Mouse (Mus musculus): ENCODE measurements around the gene Asb5. TPM values are rescaled to one million over a fixed set of nuclear protein-coding genes. Genes with fewer than 3 reads are reported as not detected.
A peak's percentile ranks its signal among the peaks of the same experiment; 100 is the strongest.

The Asb5 gene
- polyA plus RNA-seq, 1 experiment from 2014 or later, result 6.8 TPM

GRCm38 (mm10) chr8:54554921-54555320 lies 25.5 kb downstream of the Asb5 start:
- no peak overlapping the region for H3K27ac ChIP-seq (ENCODE audit: low read depth, low read length)
- no peaks in the 10 kb centered on the region for H3K9me3 ChIP-seq (replicated peaks; ENCODE audit: control insufficient read depth, low read length)
- H3K4me2 ChIP-seq, result no peak overlapping the region
- H3K4me3 ChIP-seq (ENCODE audit: low read depth, low read length), result no peak overlapping the region
- ATAC-seq (replicated peaks; ENCODE audit: insufficient number of reproducible peaks, low FRiP score, low TSS enrichment), result no peak
- H3K9ac ChIP-seq (ENCODE audit: low read depth, low read length), result no peak overlapping the region
- H3K4me1 ChIP-seq (ENCODE audit: control insufficient read depth, insufficient read depth, low read length), result no peaks in the 10 kb centered on the region
- no peaks in the 10 kb centered on the region for H3K27me3 ChIP-seq (ENCODE audit: control insufficient read depth, insufficient read depth, low read length)
- no peaks in the 10 kb centered on the region for H3K36me3 ChIP-seq (ENCODE audit: control insufficient read depth, insufficient read depth, low read length)
- 77% methylated on average over 2 of the region's 2 CpGs for WGBS (ENCODE audit: insufficient replicate concordance)

DNA sequence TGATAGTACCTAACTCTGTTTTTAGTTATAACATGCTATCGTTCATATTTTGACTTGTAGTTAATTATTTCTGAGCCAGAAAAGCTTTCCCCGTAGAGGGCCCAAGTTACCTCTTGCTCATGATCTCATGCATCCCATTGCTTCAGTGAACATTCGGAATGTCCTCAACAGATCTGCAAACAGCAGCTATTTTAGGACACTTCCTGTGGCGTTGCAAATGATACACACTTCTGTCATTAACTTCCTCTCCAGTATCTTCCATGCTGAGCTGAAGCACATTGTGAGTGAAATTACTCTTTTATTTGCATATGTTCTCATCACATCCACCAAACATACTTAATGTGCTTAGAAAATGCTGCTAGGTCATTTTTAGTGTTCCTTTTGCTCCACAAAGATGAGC lies 32.8 kb downstream of the Asb5 start:
- Histone ChIP-seq H3K27me3 (ENCODE audit: control insufficient read depth, insufficient read depth, low read length) (no peaks in the 10 kb centered on the region), H3K9ac (ENCODE audit: low read depth, low read length) (no peak overlapping the region), H3K36me3 (ENCODE audit: control insufficient read depth, insufficient read depth, low read length) (no peaks in the 10 kb centered on the region), H3K9me3 (replicated peaks; ENCODE audit: control insufficient read depth, low read length) (no peaks in the 10 kb centered on the region), H3K4me1 (ENCODE audit: control insufficient read depth, insufficient read depth, low read length) (peaks cover 5% of the 10 kb centered on the region; the same call in 1 of the 2 replicates), H3K27ac (ENCODE audit: low read depth, low read length) (no peak overlapping the region), H3K4me2 (no peak overlapping the region), H3K4me3 (ENCODE audit: low read depth, low read length) (no peak overlapping the region)
- no peak for ATAC-seq (replicated peaks; ENCODE audit: insufficient number of reproducible peaks, low FRiP score, low TSS enrichment)
- WGBS (ENCODE audit: insufficient replicate concordance), result 52% methylated on average over 4 of the region's 4 CpGs

DNA sequence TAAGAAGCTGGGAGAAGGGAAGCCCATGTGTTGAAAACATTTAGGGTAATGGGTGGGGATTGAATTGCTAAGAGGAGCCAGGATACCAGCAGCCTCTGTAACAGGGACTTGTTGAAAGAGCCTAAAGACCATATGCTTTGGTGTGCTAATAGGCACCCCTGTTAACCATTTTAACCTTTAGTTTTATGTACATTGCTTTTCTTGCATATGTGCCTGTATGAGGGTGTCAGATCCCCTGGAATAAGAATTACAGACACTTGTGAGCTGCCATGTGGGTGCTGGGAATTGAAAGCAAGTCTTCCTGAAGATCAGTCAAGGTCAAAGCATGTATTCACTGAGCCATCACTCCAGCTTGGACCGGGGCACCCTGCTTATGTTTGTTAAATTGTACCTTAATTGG lies 35.8 kb downstream of the Asb5 start:
- ATAC-seq (replicated peaks; ENCODE audit: insufficient number of reproducible peaks, low FRiP score, low TSS enrichment), result no peak

GRCm38 (mm10) chr8:54565603-54566260 lies 36.4 kb downstream of the Asb5 start:
- peaks cover 5% of the 10 kb centered on the region; the same call in 1 of the 2 replicates for H3K4me1 ChIP-seq (ENCODE audit: control insufficient read depth, insufficient read depth, low read length)
- H3K27ac ChIP-seq (ENCODE audit: low read depth, low read length), result no peak overlapping the region
- H3K36me3 ChIP-seq (ENCODE audit: control insufficient read depth, insufficient read depth, low read length), result no peaks in the 10 kb centered on the region
- no peaks in the 10 kb centered on the region for H3K27me3 ChIP-seq (ENCODE audit: control insufficient read depth, insufficient read depth, low read length)
- no peak overlapping the region for H3K9ac ChIP-seq (ENCODE audit: low read depth, low read length)
- 81% methylated on average over 7 of the region's 7 CpGs for WGBS (ENCODE audit: insufficient replicate concordance)
- no peaks in the 10 kb centered on the region for H3K9me3 ChIP-seq (replicated peaks; ENCODE audit: control insufficient read depth, low read length)
- no peak; the same call in 1 of the 2 replicates for ATAC-seq (replicated peaks; ENCODE audit: insufficient number of reproducible peaks, low FRiP score, low TSS enrichment)
- no peak overlapping the region for H3K4me3 ChIP-seq (ENCODE audit: low read depth, low read length)
- H3K4me2 ChIP-seq, result no peak overlapping the region

More for the DNA sequence above, 35.8 kb downstream of the Asb5 start:
- Histone ChIP-seq H3K4me2 (no peak overlapping the region), H3K4me1 (ENCODE audit: control insufficient read depth, insufficient read depth, low read length) (peaks cover 5% of the 10 kb centered on the region; the same call in 1 of the 2 replicates), H3K36me3 (ENCODE audit: control insufficient read depth, insufficient read depth, low read length) (no peaks in the 10 kb centered on the region), H3K27ac (ENCODE audit: low read depth, low read length) (no peak overlapping the region), H3K9ac (ENCODE audit: low read depth, low read length) (no peak overlapping the region), H3K4me3 (ENCODE audit: low read depth, low read length) (no peak overlapping the region), H3K9me3 (replicated peaks; ENCODE audit: control insufficient read depth, low read length) (no peaks in the 10 kb centered on the region), H3K27me3 (ENCODE audit: control insufficient read depth, insufficient read depth, low read length) (no peaks in the 10 kb centered on the region)
- 82% methylated on average over 1 of the region's 1 CpGs for WGBS (ENCODE audit: insufficient replicate concordance)

- Histone ChIP-seq H3K27me3 (ENCODE audit: control insufficient read depth, insufficient read depth, low read length) (no peaks in the 10 kb centered on the region), H3K27ac (ENCODE audit: low read depth, low read length) (no peak overlapping the region), H3K36me3 (ENCODE audit: control insufficient read depth, insufficient read depth, low read length) (no peaks in the 10 kb centered on the region), H3K4me3 (ENCODE audit: low read depth, low read length) (no peak overlapping the region), H3K4me2 (no peak overlapping the region), H3K9ac (ENCODE audit: low read depth, low read length) (no peak overlapping the region), H3K4me1 (ENCODE audit: control insufficient read depth, insufficient read depth, low read length) (peaks cover 1% of the 10 kb centered on the region; the same call in 1 of the 2 replicates), H3K9me3 (replicated peaks; ENCODE audit: control insufficient read depth, low read length) (no peaks in the 10 kb centered on the region)
- no peak for ATAC-seq (replicated peaks; ENCODE audit: insufficient number of reproducible peaks, low FRiP score, low TSS enrichment)
- 44% methylated on average over 2 of the region's 2 CpGs for WGBS (ENCODE audit: insufficient replicate concordance)
These were observed 37.8 kb downstream of the Asb5 start for GRCm38 (mm10) chr8:54567168-54567567.

DNA sequence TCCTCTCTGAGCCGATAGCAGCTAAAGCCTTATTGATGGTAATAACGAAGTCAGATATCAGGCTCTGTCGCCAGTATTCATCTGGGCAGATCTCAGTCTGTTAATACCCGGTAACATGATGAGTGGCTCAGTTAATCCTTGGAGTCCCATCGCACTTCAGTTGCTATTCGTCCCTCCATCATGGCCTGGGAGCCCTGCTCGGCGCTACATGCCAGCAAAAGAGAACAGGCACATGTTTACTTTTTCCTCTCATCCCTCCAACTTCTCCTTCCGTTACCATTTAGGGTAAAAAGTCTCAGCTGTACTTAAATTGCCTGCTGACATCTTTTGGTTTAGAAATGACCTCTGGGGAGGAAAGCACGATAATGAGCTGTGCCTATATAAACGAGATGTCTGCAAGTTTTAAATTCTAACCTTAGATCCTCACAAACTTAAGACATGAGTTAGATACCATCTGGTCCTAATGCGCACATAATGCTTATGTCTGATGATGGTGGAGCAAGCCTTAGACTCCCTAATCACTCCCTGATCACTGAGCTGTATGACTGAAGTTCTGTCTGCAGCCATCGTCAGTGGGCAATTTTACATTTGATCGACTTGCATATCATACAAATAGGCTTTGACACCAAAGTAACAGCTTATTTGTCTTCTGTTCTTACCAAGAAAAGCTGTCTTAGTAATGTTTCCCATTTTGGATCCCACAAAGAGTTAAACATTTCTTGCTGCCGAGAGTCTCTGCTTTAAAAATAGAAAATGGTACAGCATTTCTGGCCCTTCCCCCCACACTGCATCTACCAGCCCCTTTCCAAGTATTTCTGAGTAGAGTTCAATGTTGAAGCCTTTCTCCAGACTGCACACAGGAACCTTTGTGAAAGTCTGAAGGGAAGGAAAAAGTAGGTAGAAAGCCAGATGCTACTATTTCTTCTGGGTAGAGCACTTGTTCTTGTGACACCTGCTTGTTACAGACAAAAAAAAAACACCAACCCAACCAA lies 41.5 kb downstream of the Asb5 start:
- 63% methylated on average over 15 of the region's 15 CpGs for WGBS (ENCODE audit: insufficient replicate concordance)
- Histone ChIP-seq H3K9ac (ENCODE audit: low read depth, low read length) (no peak overlapping the region), H3K4me1 (ENCODE audit: control insufficient read depth, insufficient read depth, low read length) (no peaks in the 10 kb centered on the region), H3K36me3 (ENCODE audit: control insufficient read depth, insufficient read depth, low read length) (no peaks in the 10 kb centered on the region), H3K4me2 (0 out of 2 replicates have a peak overlapping the region, but pooled peaks have one; percentile 6), H3K27ac (ENCODE audit: low read depth, low read length) (peak overlapping the region; percentile 50; the same call in 1 of the 2 replicates), H3K9me3 (replicated peaks; ENCODE audit: control insufficient read depth, low read length) (no peaks in the 10 kb centered on the region), H3K27me3 (ENCODE audit: control insufficient read depth, insufficient read depth, low read length) (no peaks in the 10 kb centered on the region), H3K4me3 (ENCODE audit: low read depth, low read length) (no peak overlapping the region)
- no peak for ATAC-seq (replicated peaks; ENCODE audit: insufficient number of reproducible peaks, low FRiP score, low TSS enrichment)

- no peak overlapping the region for H3K27ac ChIP-seq (ENCODE audit: low read depth, low read length)
- no peaks in the 10 kb centered on the region for H3K9me3 ChIP-seq (replicated peaks; ENCODE audit: control insufficient read depth, low read length)
- WGBS (ENCODE audit: insufficient replicate concordance), result 72% methylated on average over 3 of the region's 3 CpGs
- H3K4me2 ChIP-seq, result no peak overlapping the region
- no peaks in the 10 kb centered on the region for H3K27me3 ChIP-seq (ENCODE audit: control insufficient read depth, insufficient read depth, low read length)
- ATAC-seq (replicated peaks; ENCODE audit: insufficient number of reproducible peaks, low FRiP score, low TSS enrichment), result no peak
- H3K4me1 ChIP-seq (ENCODE audit: control insufficient read depth, insufficient read depth, low read length), result no peaks in the 10 kb centered on the region
- H3K36me3 ChIP-seq (ENCODE audit: control insufficient read depth, insufficient read depth, low read length), result no peaks in the 10 kb centered on the region
- no peak overlapping the region for H3K9ac ChIP-seq (ENCODE audit: low read depth, low read length)
- H3K4me3 ChIP-seq (ENCODE audit: low read depth, low read length), result no peak overlapping the region
These were observed 52.1 kb downstream of the Asb5 start for GRCm38 (mm10) chr8:54581436-54581835.

- Histone ChIP-seq H3K4me1 (ENCODE audit: control insufficient read depth, insufficient read depth, low read length) (no peaks in the 10 kb centered on the region), H3K4me2 (no peak overlapping the region), H3K4me3 (ENCODE audit: low read depth, low read length) (no peak overlapping the region), H3K9ac (ENCODE audit: low read depth, low read length) (no peak overlapping the region), H3K27me3 (ENCODE audit: control insufficient read depth, insufficient read depth, low read length) (no peaks in the 10 kb centered on the region), H3K27ac (ENCODE audit: low read depth, low read length) (no peak overlapping the region), H3K9me3 (replicated peaks; ENCODE audit: control insufficient read depth, low read length) (no peaks in the 10 kb centered on the region), H3K36me3 (ENCODE audit: control insufficient read depth, insufficient read depth, low read length) (no peaks in the 10 kb centered on the region)
- 73% methylated on average over 1 of the region's 1 CpGs for WGBS (ENCODE audit: insufficient replicate concordance)
- no peak for ATAC-seq (replicated peaks; ENCODE audit: insufficient number of reproducible peaks, low FRiP score, low TSS enrichment)
These were observed 53.5 kb downstream of the Asb5 start for GRCm38 (mm10) chr8:54582886-54583285.
